Mouse (Mus musculus) heart, adult 2 months (tissue): ENCODE data around the gene Dnajb6.

Experiments used
- CTCF ChIP-seq: fragments of 200-600 bp; IDR thresholded peaks from 2 replicates; pipeline ENCODE4 v1.8.1; 2022; ENCODE audit warnings: antibody characterized with exemption, mild to moderate bottlenecking, moderate library complexity
- EP300 ChIP-seq: fragments of 200-500 bp; IDR thresholded peaks from 2 replicates; pipeline ENCODE4 v1.6.1; 2011; ENCODE audit warnings: low read depth, low read length, control low read depth; ENCODE audit not compliant: insufficient read depth
- POLR2A ChIP-seq: fragments of 200-500 bp; IDR thresholded peaks from 2 replicates; pipeline ENCODE4 v1.6.1; 2011; ENCODE audit warnings: mild to moderate bottlenecking, low read depth, low read length, control low read depth; ENCODE audit not compliant: insufficient read depth

- TF ChIP-seq POLR2A (no peak), CTCF (peak; percentile 77), EP300 (no peak)
Observed at GRCm38 (mm10) chr5:29824796-29825195, 89.3 kb downstream of the Dnajb6 start.
